Mouse (Mus musculus): ENCODE results near the gene Gm3952.

GRCm38 (mm10) chr8:128724819-128725218 lies 73.7 kb downstream of the Gm3952 start:
- TF ChIP-seq POLR2A (IDR thresholded peaks at IDR 0.05; ENCODE audit: borderline replicate concordance, control insufficient read depth, low read depth, low read length) = no peak
- TF ChIP-seq CTCF (IDR thresholded peaks at IDR 0.05; ENCODE audit: control insufficient read depth, insufficient read depth, low read length) = no peak

Measured in bone marrow, adult 2 months (tissue).